Mouse (Mus musculus) liver, adult 2 months (tissue): ENCODE results near the gene Acvr2b. TPM values are rescaled to one million over a fixed set of nuclear protein-coding genes. Genes with fewer than 3 reads are reported as not detected.

Experiments used
- DNase-seq: peaks from one replicate; pipeline ENCODE4 v3.0.0-alpha.2; 2011; ENCODE audit warnings: low read depth, low spot score; ENCODE audit errors: extremely low read depth
- H3K27ac ChIP-seq: fragments of 200-500 bp; replicated peaks from 2 replicates; pipeline ENCODE4 v1.5.1; 2012; ENCODE audit warnings: low read depth, mild to moderate bottlenecking, control low read depth, inconsistent platforms, low read length; ENCODE audit not compliant: insufficient read depth
- H3K27me3 ChIP-seq: fragments of 200-500 bp; 2 replicates; pipeline ENCODE4 v1.6.1; 2012; ENCODE audit warnings: mild to moderate bottlenecking, moderate library complexity, low read length, inconsistent platforms; ENCODE audit not compliant: control insufficient read depth, insufficient read depth
- H3K36me3 ChIP-seq: fragments of 200-500 bp; 2 replicates; pipeline ENCODE4 v1.6.1; 2012; ENCODE audit warnings: low read length, inconsistent platforms; ENCODE audit not compliant: control insufficient read depth, insufficient read depth
- H3K4me1 ChIP-seq: fragments of 200-500 bp; 2 replicates; pipeline ENCODE4 v1.6.1; 2011; ENCODE audit warnings: low read length; ENCODE audit not compliant: control insufficient read depth, insufficient read depth
- H3K4me3 ChIP-seq: fragments of 200-500 bp; 2 replicates; pipeline ENCODE4 v1.5.1; 2011; ENCODE audit warnings: low read depth, mild to moderate bottlenecking, control low read depth, low read length, moderate library complexity; ENCODE audit not compliant: insufficient read depth
- H3K79me2 ChIP-seq: fragments of 200-500 bp; 2 replicates; pipeline ENCODE4 v1.6.1; 2012; ENCODE audit warnings: inconsistent platforms, mild to moderate bottlenecking, low read length, moderate library complexity; ENCODE audit not compliant: control insufficient read depth, insufficient read depth
- H3K9ac ChIP-seq: fragments of 200-500 bp; 2 replicates; pipeline ENCODE4 v1.6.1; 2012; ENCODE audit warnings: low read depth, mild to moderate bottlenecking, control low read depth, inconsistent platforms, low read length
- CTCF ChIP-seq: fragments of 200-500 bp; IDR thresholded peaks from 2 replicates; pipeline ENCODE4 v1.5.1; 2011; ENCODE audit warnings: low read depth, low read length, control low read depth
- POLR2A ChIP-seq: fragments of 200-500 bp; IDR thresholded peaks from 2 replicates; pipeline ENCODE4 v1.6.1; 2011; ENCODE audit warnings: low read length, control low read depth; ENCODE audit not compliant: insufficient read depth; ENCODE audit errors: extremely low read depth
- WGBS: fragments of 180-500 bp; shearing (Covaris S2); methylation state at CpG from one replicate; pipeline ENCODE4 v1.1.7; 2018; 5-methylcytosine and 5-hydroxymethylcytosine counted together
- polyA plus RNA-seq: library from polyadenylated mRNA; depleted of rRNA; stranded (reverse); fragments of >200 nt; gene quantifications from 2 replicates; pipeline ENCODE4 v1.2.3, GENCODE M21; 2012
- total RNA-seq: library from RNA; depleted of rRNA; stranded (reverse); fragments of >200 nt; gene quantifications from 2 replicates; pipeline ENCODE4 v1.2.3, GENCODE M21; 2014

The Acvr2b gene
- total and polyA plus RNA-seq, 2 experiments = 4.2 to 4.8 TPM

DNA sequence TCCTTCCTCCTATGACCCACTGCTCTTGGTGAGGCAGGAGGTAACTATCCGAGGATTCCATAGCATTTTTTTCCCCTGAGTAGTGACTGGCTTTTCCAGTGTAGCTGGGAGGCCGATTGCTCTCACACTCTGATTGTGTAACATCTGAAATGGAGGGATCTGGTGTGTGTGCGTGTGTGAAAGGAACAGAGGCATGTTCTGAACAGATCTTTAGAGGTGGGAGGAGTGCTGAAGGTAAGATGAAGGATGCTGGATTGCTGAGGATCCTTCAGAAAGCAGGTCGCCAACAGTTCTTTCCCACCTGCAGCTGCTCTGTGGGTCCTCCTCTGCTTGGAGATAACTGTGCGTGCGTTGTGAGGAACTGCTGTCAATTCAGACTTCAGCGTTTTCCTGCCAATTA is 567 bp upstream of the Acvr2b start:
- H3K36me3 ChIP-seq = no peaks in the 10 kb centered on the region
- H3K4me3 ChIP-seq = peak overlapping the region; percentile 72
- peak; percentile 57 for DNase-seq
- no peaks in the 10 kb centered on the region for H3K27me3 ChIP-seq
- H3K9ac ChIP-seq = peak overlapping the region; percentile 75
- H3K79me2 ChIP-seq = peaks cover 23% of the 10 kb centered on the region
- H3K27ac ChIP-seq = peak overlapping the region; percentile 85
- TF ChIP-seq CTCF (no peak), POLR2A (no peak)
- 2% methylated on average over 7 of the region's 7 CpGs for WGBS
- peaks cover 12% of the 10 kb centered on the region; the same call in 1 of the 2 replicates for H3K4me1 ChIP-seq

DNA sequence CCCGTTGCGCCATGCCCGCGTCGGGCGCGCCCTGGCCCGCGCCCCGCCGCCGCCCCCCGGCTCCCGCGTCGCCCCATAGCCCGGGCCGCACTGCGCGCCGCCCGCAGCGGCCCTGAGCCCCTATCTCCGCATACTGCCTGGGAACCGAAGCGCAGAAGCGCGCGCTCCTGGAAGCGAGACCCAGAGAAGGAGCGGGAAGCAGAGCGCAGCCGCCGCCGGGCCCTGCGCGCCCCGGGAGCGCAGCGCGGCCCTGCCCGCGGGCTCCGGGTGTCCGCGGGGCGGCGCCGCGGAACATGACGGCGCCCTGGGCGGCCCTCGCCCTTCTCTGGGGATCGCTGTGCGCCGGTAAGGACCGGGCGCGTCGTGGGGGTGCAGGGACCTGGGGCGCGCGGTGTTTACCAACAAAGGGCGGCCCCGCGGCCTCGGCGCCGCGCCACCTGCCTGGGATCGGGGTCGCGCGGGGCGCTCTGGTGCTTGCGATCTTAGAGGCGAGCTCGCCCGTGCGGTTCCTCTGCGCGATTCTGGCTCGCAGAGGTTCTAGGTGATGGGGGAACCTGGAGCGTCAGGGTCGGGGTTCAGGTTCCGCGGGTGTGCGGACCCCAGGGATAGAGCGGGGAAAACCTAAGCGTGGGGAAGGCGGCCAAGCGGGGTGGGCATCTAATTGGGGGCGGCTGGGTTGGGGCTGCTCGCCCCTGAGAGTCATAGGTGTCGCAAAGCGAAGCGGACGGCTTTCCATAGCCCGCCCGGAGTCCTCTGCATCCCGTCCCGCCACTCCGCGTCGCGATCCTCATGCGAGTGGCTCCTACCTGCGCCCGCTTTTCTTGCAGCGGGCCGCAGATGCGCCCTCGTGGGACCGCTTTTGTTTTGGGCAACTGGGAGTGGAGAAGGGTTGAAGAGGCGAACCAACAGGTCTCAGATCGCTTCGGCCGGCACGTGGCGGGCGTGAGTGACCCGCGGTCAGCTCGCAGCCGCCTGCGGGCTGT is 626 bp downstream of the Acvr2b start:
- Histone ChIP-seq H3K36me3 (no peaks in the 10 kb centered on the region), H3K27me3 (no peaks in the 10 kb centered on the region), H3K9ac (peak overlapping the region; percentile 98), H3K79me2 (peaks cover 28% of the 10 kb centered on the region), H3K27ac (peak overlapping the region; percentile 95), H3K4me3 (peak overlapping the region; percentile 93), H3K4me1 (peaks cover 16% of the 10 kb centered on the region)
- DNase-seq = peak; percentile 50
- 1% methylated on average over 117 of the region's 127 CpGs for WGBS
- 0 out of 2 replicates have a peak, but pooled peaks have one; percentile 6 for TF ChIP-seq CTCF
- TF ChIP-seq POLR2A = no peak

DNA sequence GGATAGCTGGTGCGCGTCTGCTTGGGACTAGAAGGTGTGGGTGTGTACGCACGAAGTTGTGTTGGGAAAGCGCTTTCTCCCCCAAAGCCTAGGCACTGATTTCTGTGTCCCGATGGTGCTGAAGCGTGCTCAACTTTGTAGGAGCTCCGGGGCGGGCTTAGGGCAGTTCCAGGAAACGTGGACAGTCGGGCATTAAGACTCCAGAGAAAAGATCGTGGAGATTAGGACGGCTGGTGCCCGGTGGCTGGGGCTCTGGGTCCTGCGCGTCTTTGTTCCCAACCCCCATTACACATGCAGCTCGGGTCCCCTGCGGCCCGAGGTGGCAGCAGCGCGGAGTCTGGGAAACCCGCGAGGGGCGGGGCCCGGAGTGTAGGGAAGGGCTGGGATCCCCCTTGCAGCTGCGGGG is 1.3 kb downstream of the Acvr2b start:
- Histone ChIP-seq H3K4me1 (peaks cover 21% of the 10 kb centered on the region), H3K4me3 (peak overlapping the region; percentile 93), H3K9ac (peak overlapping the region; percentile 98), H3K27me3 (no peaks in the 10 kb centered on the region), H3K79me2 (peaks cover 32% of the 10 kb centered on the region), H3K36me3 (no peaks in the 10 kb centered on the region), H3K27ac (no peak overlapping the region)
- under 1% methylated on average over 26 of the region's 26 CpGs for WGBS
- no peak for TF ChIP-seq POLR2A
- DNase-seq = no peak

DNA sequence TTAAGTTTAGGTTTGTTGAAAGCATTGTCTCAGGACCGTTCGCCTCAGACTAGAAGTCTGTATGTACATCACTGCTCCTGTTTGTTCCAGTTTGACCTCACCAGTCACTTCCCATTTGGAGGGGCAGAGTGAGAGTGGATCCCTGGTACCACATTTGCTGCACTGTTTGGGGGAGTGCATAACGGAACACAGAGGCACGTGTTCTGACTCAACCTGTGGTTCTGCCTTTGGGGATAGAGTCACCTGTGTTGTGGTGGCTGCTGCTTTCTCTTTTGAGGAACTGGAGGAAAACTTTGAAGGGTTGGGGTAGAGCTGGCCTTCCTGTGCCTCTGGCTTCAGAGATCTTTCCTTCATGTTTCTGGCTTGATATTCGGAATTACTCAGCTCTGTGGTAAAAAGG is 2.2 kb downstream of the Acvr2b start:
- H3K79me2 ChIP-seq = peaks cover 32% of the 10 kb centered on the region
- H3K4me3 ChIP-seq = no peak overlapping the region
- 93% methylated on average over 5 of the region's 5 CpGs for WGBS
- no peaks in the 10 kb centered on the region for H3K36me3 ChIP-seq
- TF ChIP-seq CTCF (no peak), POLR2A (no peak)
- H3K27me3 ChIP-seq = no peaks in the 10 kb centered on the region
- peaks cover 23% of the 10 kb centered on the region for H3K4me1 ChIP-seq
- DNase-seq = no peak
- H3K9ac ChIP-seq = no peak overlapping the region
- H3K27ac ChIP-seq = no peak overlapping the region

DNA sequence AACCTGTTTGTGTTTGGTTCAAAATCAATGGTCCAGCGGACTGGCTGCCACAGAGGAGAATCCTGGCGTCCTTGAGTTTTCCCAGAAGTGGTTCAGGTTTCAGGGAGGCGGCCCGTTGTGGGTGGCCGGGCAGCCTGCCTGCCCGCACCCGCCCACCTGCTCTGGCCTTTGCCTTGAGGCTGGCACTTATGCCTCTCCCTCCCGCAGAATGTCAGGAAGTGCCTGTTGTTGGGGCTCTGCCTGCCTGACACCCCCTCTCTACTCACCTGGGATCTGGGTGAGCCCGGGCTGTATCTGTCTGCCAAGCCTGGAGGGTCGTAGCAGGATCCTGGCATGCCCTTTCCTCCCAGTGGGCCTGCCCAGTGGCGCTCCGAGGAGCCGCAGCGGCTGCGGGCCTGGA is 6.0 kb downstream of the Acvr2b start:
- H3K4me1 ChIP-seq = peaks cover 21% of the 10 kb centered on the region
- peak overlapping the region; percentile 18; the same call in 1 of the 2 replicates for H3K4me3 ChIP-seq
- no peaks in the 10 kb centered on the region for H3K27me3 ChIP-seq
- peak overlapping the region; percentile 49; the same call in 1 of the 2 replicates for H3K9ac ChIP-seq
- peak overlapping the region; percentile 53 for H3K27ac ChIP-seq
- no peak for TF ChIP-seq CTCF
- no peak for TF ChIP-seq POLR2A
- 53% methylated on average over 15 of the region's 15 CpGs for WGBS
- DNase-seq = peak; percentile 72
- H3K79me2 ChIP-seq = peaks cover 42% of the 10 kb centered on the region
- H3K36me3 ChIP-seq = no peaks in the 10 kb centered on the region
